Mouse (Mus musculus) liver, embryonic 14.5 days (tissue): Measurements from ENCODE around the gene Il6ra. TPM values are rescaled to one million over a fixed set of nuclear protein-coding genes. Genes with fewer than 3 reads are reported as not detected.
A peak's percentile ranks its signal among the peaks of the same experiment; 100 is the strongest.

ENCODE experiments used
- ATAC-seq: fragments of 200-750 bp; cut with Nextera tagmentation; 2 replicates; pipeline ENCODE4 v1.8.0; 2017; ENCODE audit warnings: moderate number of reproducible peaks, mild to moderate bottlenecking, moderate library complexity; ENCODE audit not compliant: insufficient read depth
- DNase-seq, 3 experiments: peaks; one replicate each; pipeline ENCODE4 v3.0.0-alpha.2; 2012 to 2013; ENCODE audit warnings: low read depth in 3 of 3, low spot score in 3 of 3
- H3K27ac ChIP-seq: fragments of 300-500 bp; sonication (generic); 2 replicates; pipeline ENCODE4 v1.5.1; 2014; ENCODE audit warnings: moderate library complexity, mild to moderate bottlenecking, control low read depth, inconsistent platforms
- H3K27me3 ChIP-seq: fragments of 300-500 bp; sonication (generic); 2 replicates; pipeline ENCODE4 v1.6.1; 2014; ENCODE audit warnings: mild to moderate bottlenecking, low read length, moderate library complexity; ENCODE audit not compliant: control insufficient read depth, insufficient read depth
- H3K36me3 ChIP-seq: fragments of 300-500 bp; sonication (generic); replicated peaks from 2 replicates; pipeline ENCODE4 v1.6.1; 2014; ENCODE audit warnings: low read depth; ENCODE audit not compliant: control insufficient read depth, insufficient read depth
- H3K4me1 ChIP-seq, 2 experiments: fragments of 200-500 bp in 1 of 2; fragments of 300-500 bp in 1 of 2; sonication (generic) in 1 of 2; replicated peaks; 2 replicates each; pipeline ENCODE4 v1.6.1; 2012 to 2014; ENCODE audit warnings: antibody characterized with exemption in 1 of 2, inconsistent platforms in 1 of 2, low read length in 1 of 2; ENCODE audit not compliant: control insufficient read depth in 2 of 2, insufficient read depth in 2 of 2
- H3K4me2 ChIP-seq: fragments of 300-500 bp; sonication (generic); 2 replicates; pipeline ENCODE4 v1.6.1; 2014; ENCODE audit warnings: low read depth, mild to moderate bottlenecking, control low read depth, moderate library complexity
- H3K4me3 ChIP-seq, 2 experiments: fragments of 200-500 bp in 1 of 2; fragments of 300-500 bp in 1 of 2; sonication (generic) in 1 of 2; 2 replicates each; pipeline ENCODE4 v1.5.1; 2012 to 2014; ENCODE audit warnings: low read depth in 2 of 2, low read length in 2 of 2, mild to moderate bottlenecking in 2 of 2, control low read depth in 1 of 2, inconsistent platforms in 1 of 2, moderate library complexity in 1 of 2; ENCODE audit not compliant: insufficient read depth in 1 of 2
- H3K9ac ChIP-seq: fragments of 300-500 bp; sonication (generic); replicated peaks from 2 replicates; pipeline ENCODE4 v1.6.1; 2014; ENCODE audit warnings: mild to moderate bottlenecking, control low read depth, moderate library complexity
- H3K9me3 ChIP-seq: fragments of 300-500 bp; sonication (generic); 2 replicates; pipeline ENCODE4 v1.6.1; 2016; ENCODE audit warnings: low read length, mixed read lengths; ENCODE audit not compliant: control insufficient read depth
- CTCF ChIP-seq: IDR thresholded peaks from 2 replicates; pipeline ENCODE4 v1.5.1; 2016; ENCODE audit warnings: antibody characterized with exemption, low read depth, control low read depth
- EP300 ChIP-seq: IDR thresholded peaks from 2 replicates; pipeline ENCODE4 v1.6.1; 2016; ENCODE audit warnings: antibody characterized with exemption, low read depth
- WGBS: fragments of 180-500 bp; shearing (Covaris S2); extraction: QIAGEN DNeasy Blood & Tissue Kit; methylation state at CpG from one replicate; pipeline ENCODE4 v1.1.7; 2014; ENCODE audit not compliant: insufficient replicate concordance; 5-methylcytosine and 5-hydroxymethylcytosine counted together
- polyA plus RNA-seq, 2 experiments: library from polyadenylated mRNA; depleted of rRNA in 1 of 2; stranded (reverse) in 1 of 2; unstranded in 1 of 2; fragments of >200 nt; fragmentation: Nextera tagmentation in 1 of 2; extraction: Ambion mirVana in 1 of 2; gene quantifications; 2 replicates each; pipeline versions ENCODE4 v1.2.1 to v1.2.3; 2012 to 2014

Gene Il6ra
- polyA plus RNA-seq, 2 experiments, result 1.2 to 1.9 TPM

- DNase-seq, result peak in 2 of 3 experiments; percentile 36 to 47
- peak overlapping the region; percentile 34; the same call in 1 of the 2 replicates for H3K4me2 ChIP-seq
- H3K27ac ChIP-seq, result no peak overlapping the region
Measured at GRCm38 (mm10) chr3:89843148-89843547, 69.8 kb downstream of the Il6ra start.

GRCm38 (mm10) chr3:89842258-89842657 lies 70.7 kb downstream of the Il6ra start:
- H3K4me1 ChIP-seq, result peaks cover 6 to 9% of the 10 kb centered on the region in 2 experiments
- no peaks in the 10 kb centered on the region for H3K9me3 ChIP-seq
- no peak overlapping the region for H3K4me2 ChIP-seq
- 51% methylated on average over 4 of the region's 4 CpGs for WGBS
- no peak overlapping the region for H3K9ac ChIP-seq
- DNase-seq (peak in 1 of 3 experiments; percentile 35), ATAC-seq (no peak)
- TF ChIP-seq EP300 (no peak), CTCF (peak; percentile 85)
- H3K27ac ChIP-seq, result no peak overlapping the region
- no peak overlapping the region for H3K4me3 ChIP-seq
- H3K36me3 ChIP-seq, result no peaks in the 10 kb centered on the region
- H3K27me3 ChIP-seq, result no peaks in the 10 kb centered on the region

More at GRCm38 (mm10) chr3:89843148-89843547, 69.8 kb downstream of the Il6ra start:
- no peak overlapping the region for H3K4me3 ChIP-seq
- H3K9ac ChIP-seq, result no peak overlapping the region
- TF ChIP-seq EP300 (no peak), CTCF (peak; percentile 51)
- no peaks in the 10 kb centered on the region for H3K27me3 ChIP-seq
- no peaks in the 10 kb centered on the region for H3K36me3 ChIP-seq
- ATAC-seq, result peak; percentile 84
- 9% methylated on average over 9 of the region's 9 CpGs for WGBS
- peaks cover 6 to 9% of the 10 kb centered on the region in 2 experiments for H3K4me1 ChIP-seq
- H3K9me3 ChIP-seq, result no peaks in the 10 kb centered on the region

- Histone ChIP-seq H3K36me3 (no peaks in the 10 kb centered on the region), H3K9ac (no peak overlapping the region), H3K4me1 (peaks cover 0 to 6% of the 10 kb centered on the region in 2 experiments; a peak in 2 of 4 replicates), H3K9me3 (no peaks in the 10 kb centered on the region), H3K27me3 (peaks cover 41% of the 10 kb centered on the region), H3K4me2 (no peak overlapping the region), H3K4me3 (no peak overlapping the region), H3K27ac (no peak overlapping the region)
- 0 out of 2 replicates have a peak, but pooled peaks have one; percentile 55 for ATAC-seq
- TF ChIP-seq CTCF (no peak), EP300 (no peak)
- DNase-seq, result no peak
- 7% methylated on average over 8 of the region's 8 CpGs for WGBS
Measured at GRCm38 (mm10) chr3:89835362-89835761, 77.6 kb downstream of the Il6ra start.

- WGBS, result 2% methylated on average over 84 of the region's 96 CpGs
- no peaks in the 10 kb centered on the region for H3K36me3 ChIP-seq
- no peak within 1 kb of the TSS for H3K9ac ChIP-seq
- TF ChIP-seq CTCF, result no peak
- DNase-seq (no peak), ATAC-seq (no peak)
- no peak within 1 kb of the TSS for H3K27ac ChIP-seq
- peaks cover 0 to 6% of the 10 kb centered on the region in 2 experiments; a peak in 2 of 4 replicates for H3K4me1 ChIP-seq
- H3K4me3 ChIP-seq, result peak within 1 kb of the TSS; percentile 37 to 46
- peaks cover 62% of the 10 kb centered on the region for H3K27me3 ChIP-seq
- peak within 1 kb of the TSS; percentile 36 for H3K4me2 ChIP-seq
- no peaks in the 10 kb centered on the region for H3K9me3 ChIP-seq
Measured at GRCm38 (mm10) chr3:89830815-89831591, 82.0 kb downstream of the Il6ra start, which contains the start of gene She. She (plus strand) TSS chr3:89831370.

GRCm38 (mm10) chr3:89826295-89826694 lies 86.7 kb downstream of the Il6ra start:
- TF ChIP-seq EP300 (no peak), CTCF (no peak)
- Histone ChIP-seq H3K9me3 (no peaks in the 10 kb centered on the region), H3K4me1 (peaks cover 0 to 5% of the 10 kb centered on the region in 2 experiments; a peak in 3 of 4 replicates), H3K36me3 (no peaks in the 10 kb centered on the region), H3K4me3 (no peak overlapping the region), H3K4me2 (no peak overlapping the region), H3K9ac (no peak overlapping the region), H3K27ac (no peak overlapping the region), H3K27me3 (peaks cover 30% of the 10 kb centered on the region)
- WGBS, result 54% methylated on average over 3 of the region's 3 CpGs
- no peak for ATAC-seq
- no peak for DNase-seq
